Comparison of ENCODE assay signal across 14 mouse cellular contexts in genomic region chr1:166031673-166032547, GRCm38 (mm10).
"Had no signal": no experiment of that assay in that cellular context is flagged by ENCODE, and none has a peak within 500 bp of the region (broad histone marks: within the 10 kb centered on the region; RNA-seq: fewer than 3 reads in every experiment).

No protein-coding gene starts in this region.

- H3K4me3 ChIP-seq: kidney, embryonic 15.5 days; left cerebral cortex, adult 2 months; limb, embryonic 12.5 days; liver, embryonic 12.5 days; midbrain, embryonic 13.5 days; myocyte; neural tube, embryonic 15.5 days had no signal

- ATAC-seq: hindbrain, postnatal 0 days; liver, embryonic 12.5 days; lung, postnatal 0 days; midbrain, embryonic 13.5 days had no signal

- H3K4me1 ChIP-seq: kidney, embryonic 15.5 days; neural tube, embryonic 15.5 days had no signal

- DNase-seq: kidney, adult 2 months; kidney, postnatal 14 days; thymus, adult 18-20 months; thymus, postnatal 25 days had no signal

- H3K27me3 ChIP-seq: kidney, embryonic 15.5 days; limb, embryonic 12.5 days; midbrain, embryonic 13.5 days; neural tube, embryonic 15.5 days had no signal

- H3K9me3 ChIP-seq: kidney, embryonic 15.5 days; limb, embryonic 12.5 days; liver, embryonic 12.5 days; midbrain, embryonic 13.5 days; neural tube, embryonic 15.5 days had no signal

- H3K9ac ChIP-seq: kidney, embryonic 15.5 days; limb, embryonic 12.5 days; liver, embryonic 12.5 days; midbrain, embryonic 13.5 days; neural tube, embryonic 15.5 days had no signal

- H3K27ac ChIP-seq: hindbrain, postnatal 0 days; kidney, embryonic 15.5 days; left cerebral cortex, adult 2 months; limb, embryonic 12.5 days; liver, embryonic 12.5 days; macrophage; midbrain, embryonic 13.5 days; neural tube, embryonic 15.5 days had no signal

- H3K4me2 ChIP-seq: kidney, embryonic 15.5 days; limb, embryonic 12.5 days; liver, embryonic 12.5 days; midbrain, embryonic 13.5 days; neural tube, embryonic 15.5 days had no signal

- H3K36me3 ChIP-seq: kidney, embryonic 15.5 days; limb, embryonic 12.5 days; liver, embryonic 12.5 days; midbrain, embryonic 13.5 days; neural tube, embryonic 15.5 days had no signal
